Mouse (Mus musculus) thymus, adult 2 months (tissue): ENCODE data around the gene Miip.

Source experiments
- CTCF ChIP-seq: fragments of 200-500 bp; IDR thresholded peaks from 2 replicates; pipeline ENCODE4 v1.5.1; 2012; ENCODE audit warnings: mild to moderate bottlenecking, control low read depth, low read length, moderate library complexity, borderline replicate concordance; ENCODE audit not compliant: control insufficient read depth, poor library complexity, insufficient read depth; ENCODE audit errors: extremely low read depth
- POLR2A ChIP-seq: fragments of 200-500 bp; IDR thresholded peaks from 2 replicates; pipeline ENCODE4 v1.6.1; 2012; ENCODE audit warnings: mild to moderate bottlenecking, low read length, control low read depth, moderate library complexity; ENCODE audit not compliant: control insufficient read depth, poor library complexity, insufficient read depth; ENCODE audit errors: extremely low read depth

GRCm38 (mm10) chr4:147850776-147851175 lies 17.8 kb downstream of the Miip start:
- no peak for TF ChIP-seq POLR2A
- no peak for TF ChIP-seq CTCF
